In genomic region chr5:117135869-117136268, GRCm38 (mm10) we compare ENCODE assay signal across 8 mouse cellular contexts. TPM values are rescaled to one million over a fixed set of nuclear protein-coding genes. Genes with fewer than 3 reads are reported as not detected.
DNase-seq lines count a peak whose midpoint lies in the region; ATAC-seq lines count a peak whose summit lies in the region.

No protein-coding gene starts in this region.

- H3K27me3 ChIP-seq in heart, embryonic 10.5 days (ENCODE audit: insufficient read depth, poor library complexity, severe bottlenecking): no peaks in the 10 kb centered on the region

- no peaks in the 10 kb centered on the region for H3K36me3 ChIP-seq in heart, embryonic 10.5 days

- peak; percentile 63 for DNase-seq in CD4-positive helper T cell, adult 2 months (ENCODE audit: low read depth, low spot score)
- DNase-seq in MEL-GATA-1-ER (ENCODE audit: extremely low read depth, low read depth) (peak; percentile 86), adipocyte (ENCODE audit: low spot score) (no peak)
- peak; percentile 83 for DNase-seq in heart, embryonic 10.5 days (ENCODE audit: low spot score)
- DNase-seq in kidney, postnatal 25 days: peak; percentile 63 to 79
- DNase-seq in thymus, postnatal 4 days: peak; percentile 75
- no peak for DNase-seq in right cerebral cortex, postnatal 14 days

- peak overlapping the region; percentile 84 for H3K27ac ChIP-seq in heart, embryonic 10.5 days

- H3K4me1 ChIP-seq in heart, embryonic 10.5 days: peaks cover 61% of the 10 kb centered on the region

- peak overlapping the region; percentile 43 for H3K4me3 ChIP-seq in heart, embryonic 10.5 days

- 8% methylated on average over 9 of the region's 9 CpGs for WGBS in heart, embryonic 10.5 days

- H3K9me3 ChIP-seq in heart, embryonic 10.5 days: no peaks in the 10 kb centered on the region

- ATAC-seq in megakaryocyte progenitor cell, adult 5-6 weeks (replicated peaks; ENCODE audit: poor library complexity): peak; percentile 34

RNA-seq across cellular contexts. Expression of gene Taok3, which starts 15.9 kb away (rescaled TPM):
- polyA plus RNA-seq in heart, embryonic 10.5 days (2016; fragmentation: Nextera tagmentation; extraction: Ambion mirVana): 12.2 and 18.6 TPM in 2 replicates
- 62.9 and 66.8 TPM in 2 replicates for total RNA-seq in megakaryocyte progenitor cell, adult 5-6 weeks (2015)
- total RNA-seq in megakaryocyte progenitor cell, adult 5-6 weeks (2017): 43.6 and 57.8 TPM in 2 replicates

RNA-seq across cellular contexts. Expression of gene Suds3, which starts 20.0 kb away (rescaled TPM):
- 54.8 and 76.3 TPM in 2 replicates for polyA plus RNA-seq in heart, embryonic 10.5 days (2016; fragmentation: Nextera tagmentation; extraction: Ambion mirVana)
- 20.0 and 23.2 TPM in 2 replicates for total RNA-seq in megakaryocyte progenitor cell, adult 5-6 weeks (2015)
- total RNA-seq in megakaryocyte progenitor cell, adult 5-6 weeks (2017): 106 and 114 TPM in 2 replicates

Comparison
In these comparisons a context has a peak if more than half of its experiments do, and no peak if none do; other contexts are left out.
1. DNase-seq: peak in CD4-positive helper T cell, adult 2 months (single experiment), MEL-GATA-1-ER (single experiment), heart, embryonic 10.5 days (single experiment), kidney, postnatal 25 days (2 of 2) and thymus, postnatal 4 days (single experiment); none in adipocyte (single experiment) and right cerebral cortex, postnatal 14 days (single experiment).